Mouse (Mus musculus): ENCODE measurements around the gene Etl4. TPM values are rescaled to one million over a fixed set of nuclear protein-coding genes. Genes with fewer than 3 reads are reported as not detected.

Gene Etl4
- polyA plus RNA-seq, 1 experiment from 2014 or later: 34.4 TPM

DNA sequence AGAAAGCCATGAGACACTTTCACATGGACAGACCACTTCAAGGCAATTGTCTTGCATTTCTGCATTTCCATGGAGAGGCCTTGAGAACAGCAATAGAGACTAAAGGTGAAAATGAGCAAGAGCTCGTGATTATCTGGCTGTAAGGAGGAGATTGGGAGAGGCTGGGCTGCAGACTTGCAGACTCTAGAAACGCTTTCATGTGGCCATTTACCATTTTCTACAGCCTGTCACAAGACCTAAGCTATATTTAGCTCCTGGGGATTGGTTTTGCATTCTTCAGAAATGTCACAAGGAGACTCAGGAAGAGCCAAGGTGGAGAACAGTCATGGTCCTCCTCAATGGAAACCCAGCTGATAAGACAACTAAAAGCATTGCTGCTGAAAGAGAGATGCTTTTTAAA, 801.4 kb downstream of the Etl4 start:
- H3K9ac ChIP-seq (ENCODE audit: low read length): no peak overlapping the region
- no peaks in the 10 kb centered on the region for H3K27me3 ChIP-seq (ENCODE audit: control insufficient read depth, insufficient read depth, low read length)
- H3K4me3 ChIP-seq (ENCODE audit: low read depth, low read length): no peak overlapping the region
- no peaks in the 10 kb centered on the region for H3K36me3 ChIP-seq (ENCODE audit: control insufficient read depth, insufficient read depth, low read length)
- WGBS: 71% methylated on average over 2 of the region's 2 CpGs
- ATAC-seq (replicated peaks; ENCODE audit: low FRiP score) (no peak), DNase-seq (ENCODE audit: low spot score) (no peak)
- H3K4me1 ChIP-seq (replicated peaks; ENCODE audit: control insufficient read depth, insufficient read depth, low read length): no peaks in the 10 kb centered on the region
- no peak overlapping the region for H3K4me2 ChIP-seq (ENCODE audit: low read depth, low read length, severe bottlenecking)
- no peak overlapping the region for H3K27ac ChIP-seq (ENCODE audit: low read depth, low read length)
- H3K9me3 ChIP-seq (ENCODE audit: control insufficient read depth, low read length): no peaks in the 10 kb centered on the region

DNA sequence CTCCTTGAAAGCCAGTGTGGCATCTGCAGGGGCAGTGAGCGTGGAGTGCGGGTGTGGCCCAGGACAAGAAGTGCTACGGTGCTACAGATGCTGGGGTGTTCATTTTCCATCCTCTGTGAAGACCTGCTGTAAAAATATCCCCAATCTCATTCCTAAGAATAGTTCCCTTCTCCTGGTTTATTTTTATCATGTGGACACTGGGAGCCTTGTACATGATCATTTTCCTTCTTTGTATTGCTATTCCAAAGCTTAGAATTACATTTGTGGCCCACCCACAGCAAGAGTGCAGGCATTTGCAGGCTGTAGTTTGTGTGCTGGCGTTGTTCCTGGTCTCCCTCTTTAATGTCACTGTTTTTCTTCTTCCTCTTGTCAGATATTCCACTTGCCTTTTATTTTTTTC, 809.5 kb downstream of the Etl4 start:
- no peak overlapping the region for H3K9ac ChIP-seq (ENCODE audit: low read length)
- 90% methylated on average over 4 of the region's 4 CpGs for WGBS
- no peaks in the 10 kb centered on the region for H3K9me3 ChIP-seq (ENCODE audit: control insufficient read depth, low read length)
- no peaks in the 10 kb centered on the region for H3K27me3 ChIP-seq (ENCODE audit: control insufficient read depth, insufficient read depth, low read length)
- H3K27ac ChIP-seq (ENCODE audit: low read depth, low read length): no peak overlapping the region
- H3K36me3 ChIP-seq (ENCODE audit: control insufficient read depth, insufficient read depth, low read length): no peaks in the 10 kb centered on the region
- H3K4me2 ChIP-seq (ENCODE audit: low read depth, low read length, severe bottlenecking): no peak overlapping the region
- DNase-seq (ENCODE audit: low spot score) (no peak), ATAC-seq (replicated peaks; ENCODE audit: low FRiP score) (no peak)
- H3K4me3 ChIP-seq (ENCODE audit: low read depth, low read length): no peak overlapping the region
- 0 out of 2 replicates have a peak, but pooled peaks cover 4% of the 10 kb centered on the region for H3K4me1 ChIP-seq (replicated peaks; ENCODE audit: control insufficient read depth, insufficient read depth, low read length)

DNA sequence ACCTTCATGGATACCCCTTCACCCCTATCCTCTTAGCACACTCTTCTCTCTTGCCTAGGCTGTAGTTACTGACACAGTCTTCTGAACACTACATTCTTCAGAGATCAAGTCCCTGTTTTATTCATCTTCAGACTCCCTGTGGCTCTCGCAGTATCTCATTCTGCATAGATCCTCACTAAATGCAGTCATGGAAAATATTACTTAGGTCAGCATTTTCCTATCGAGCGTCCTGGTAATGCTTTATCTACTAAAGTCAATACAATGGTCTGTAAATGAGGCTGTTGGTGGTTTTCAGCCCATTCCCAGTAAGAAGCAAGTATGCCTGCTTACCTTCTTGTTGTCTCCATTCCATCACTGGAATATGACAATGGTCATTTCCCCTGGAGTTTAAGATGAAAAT, 811.5 kb downstream of the Etl4 start:
- H3K4me2 ChIP-seq (ENCODE audit: low read depth, low read length, severe bottlenecking): no peak overlapping the region
- H3K9ac ChIP-seq (ENCODE audit: low read length): no peak overlapping the region
- 0 out of 2 replicates have a peak, but pooled peaks cover 4% of the 10 kb centered on the region for H3K4me1 ChIP-seq (replicated peaks; ENCODE audit: control insufficient read depth, insufficient read depth, low read length)
- WGBS: 94% methylated on average over 3 of the region's 3 CpGs
- H3K9me3 ChIP-seq (ENCODE audit: control insufficient read depth, low read length): no peaks in the 10 kb centered on the region
- no peaks in the 10 kb centered on the region for H3K27me3 ChIP-seq (ENCODE audit: control insufficient read depth, insufficient read depth, low read length)
- H3K4me3 ChIP-seq (ENCODE audit: low read depth, low read length): no peak overlapping the region
- H3K36me3 ChIP-seq (ENCODE audit: control insufficient read depth, insufficient read depth, low read length): no peaks in the 10 kb centered on the region
- DNase-seq (ENCODE audit: low spot score) (no peak), ATAC-seq (replicated peaks; ENCODE audit: low FRiP score) (no peak)
- no peak overlapping the region for H3K27ac ChIP-seq (ENCODE audit: low read depth, low read length)

DNA sequence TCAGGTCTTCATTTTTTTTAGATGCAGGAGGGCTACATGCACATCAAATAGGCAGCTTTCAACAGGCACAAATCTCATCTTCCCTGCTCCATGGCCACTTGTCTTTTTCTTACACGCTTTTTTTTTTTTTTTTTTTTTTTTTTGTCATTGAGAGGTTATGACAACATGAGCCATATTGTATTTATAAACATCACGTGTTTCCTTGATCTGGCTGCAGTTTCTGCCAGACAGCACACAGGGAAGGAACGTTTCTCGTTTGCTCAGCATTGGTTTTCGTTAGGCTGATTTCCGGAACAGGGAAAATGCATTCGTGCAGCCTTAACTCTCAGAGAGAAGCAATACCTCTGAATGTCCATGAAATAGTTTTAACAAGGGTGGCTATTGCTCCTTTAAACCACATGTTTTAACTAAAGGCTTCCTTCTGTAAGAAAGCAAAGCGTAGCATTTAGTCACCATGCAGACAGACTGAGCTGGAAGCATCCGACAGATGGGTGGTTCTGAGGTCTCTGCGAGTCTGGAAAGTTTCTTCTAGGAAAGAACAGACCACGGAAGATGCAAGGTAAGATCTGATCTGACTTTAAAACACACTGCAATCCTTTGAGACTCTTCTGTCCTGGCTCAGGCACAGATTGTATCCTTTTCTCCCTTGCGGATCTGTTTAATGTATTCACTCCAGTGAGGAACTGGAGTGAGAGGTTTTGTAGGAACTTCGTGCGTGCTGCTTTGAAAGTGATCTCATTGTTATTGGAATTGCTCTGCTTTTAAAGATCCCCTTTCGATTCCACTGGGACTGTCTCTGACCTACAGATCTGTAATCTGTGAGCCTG, 812.8 kb downstream of the Etl4 start:
- H3K9ac ChIP-seq (ENCODE audit: low read length): peak overlapping the region; percentile 4; the same call in 1 of the 2 replicates
- H3K4me1 ChIP-seq (replicated peaks; ENCODE audit: control insufficient read depth, insufficient read depth, low read length): 0 out of 2 replicates have a peak, but pooled peaks cover 4% of the 10 kb centered on the region
- H3K9me3 ChIP-seq (ENCODE audit: control insufficient read depth, low read length): no peaks in the 10 kb centered on the region
- H3K27me3 ChIP-seq (ENCODE audit: control insufficient read depth, insufficient read depth, low read length): no peaks in the 10 kb centered on the region
- WGBS: 30% methylated on average over 15 of the region's 15 CpGs
- H3K4me2 ChIP-seq (ENCODE audit: low read depth, low read length, severe bottlenecking): peak overlapping the region; percentile 5; the same call in 1 of the 2 replicates
- H3K27ac ChIP-seq (ENCODE audit: low read depth, low read length): no peak overlapping the region
- DNase-seq (ENCODE audit: low spot score) (no peak), ATAC-seq (replicated peaks; ENCODE audit: low FRiP score) (no peak)
- no peak overlapping the region for H3K4me3 ChIP-seq (ENCODE audit: low read depth, low read length)
- no peaks in the 10 kb centered on the region for H3K36me3 ChIP-seq (ENCODE audit: control insufficient read depth, insufficient read depth, low read length)

DNA sequence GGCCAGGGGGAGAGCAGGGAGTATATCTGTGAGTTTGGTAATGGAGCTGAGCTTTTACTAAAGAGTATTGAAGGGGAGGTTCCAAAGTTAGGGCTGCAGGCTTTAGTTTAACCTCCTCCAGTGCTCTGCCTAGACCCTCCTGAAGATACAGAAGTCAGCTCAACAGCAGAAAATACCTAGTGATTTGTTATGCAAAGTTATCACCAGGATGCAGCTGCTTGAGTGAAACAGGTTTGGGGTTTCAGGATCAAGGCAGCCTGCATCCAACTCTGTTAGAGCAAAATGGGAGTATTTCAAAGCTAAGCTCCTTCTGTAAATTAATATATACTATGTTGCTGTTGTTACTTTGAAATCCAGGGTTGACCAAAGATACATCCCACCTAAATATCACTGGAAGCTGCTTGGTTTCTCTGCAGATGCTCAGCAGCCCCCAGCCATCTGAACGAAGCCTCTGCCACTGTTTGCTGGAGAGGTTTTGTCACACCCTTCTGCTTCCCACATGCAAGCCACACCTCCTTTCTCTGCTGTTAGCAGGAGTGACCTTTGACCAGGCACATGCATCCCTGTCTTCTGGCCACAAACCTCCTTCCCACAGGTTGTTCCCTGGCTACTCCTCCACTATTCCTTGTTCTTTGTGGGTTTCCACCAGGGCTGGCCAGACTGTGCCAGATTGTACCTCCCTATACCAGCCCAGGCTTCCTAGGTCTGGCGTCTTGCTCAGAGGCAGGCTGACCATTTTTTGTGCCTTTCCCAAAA, 814.6 kb downstream of the Etl4 start:
- WGBS: 42% methylated on average over 2 of the region's 2 CpGs
- Histone ChIP-seq H3K9ac (ENCODE audit: low read length) (no peak overlapping the region), H3K4me3 (ENCODE audit: low read depth, low read length) (no peak overlapping the region), H3K36me3 (ENCODE audit: control insufficient read depth, insufficient read depth, low read length) (no peaks in the 10 kb centered on the region), H3K4me2 (ENCODE audit: low read depth, low read length, severe bottlenecking) (no peak overlapping the region), H3K9me3 (ENCODE audit: control insufficient read depth, low read length) (no peaks in the 10 kb centered on the region), H3K4me1 (replicated peaks; ENCODE audit: control insufficient read depth, insufficient read depth, low read length) (0 out of 2 replicates have a peak, but pooled peaks cover 4% of the 10 kb centered on the region), H3K27me3 (ENCODE audit: control insufficient read depth, insufficient read depth, low read length) (no peaks in the 10 kb centered on the region), H3K27ac (ENCODE audit: low read depth, low read length) (no peak overlapping the region)
- DNase-seq (ENCODE audit: low spot score): no peak
- no peak for ATAC-seq (replicated peaks; ENCODE audit: low FRiP score)

DNA sequence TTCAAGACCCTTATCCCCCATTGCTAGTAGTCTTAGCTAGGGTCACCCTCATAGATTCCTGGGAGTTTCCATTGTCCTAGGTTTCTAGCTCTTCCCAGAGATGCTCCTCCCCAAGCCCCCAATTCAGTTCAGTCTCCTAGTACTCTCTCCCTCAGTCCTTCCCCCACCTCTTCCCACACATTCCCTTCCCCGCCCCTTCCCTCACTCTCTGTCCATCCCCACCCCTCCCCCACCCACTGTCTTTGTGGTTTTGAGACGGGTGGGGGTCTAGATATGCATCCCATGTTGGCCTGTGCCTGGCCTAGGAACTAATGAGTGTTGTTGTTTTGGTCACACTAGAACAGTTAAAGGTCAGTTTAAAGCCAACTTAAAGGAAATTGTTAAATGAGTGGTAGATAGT, 817.4 kb downstream of the Etl4 start:
- Histone ChIP-seq H3K9ac (ENCODE audit: low read length) (no peak overlapping the region), H3K36me3 (ENCODE audit: control insufficient read depth, insufficient read depth, low read length) (no peaks in the 10 kb centered on the region), H3K27me3 (ENCODE audit: control insufficient read depth, insufficient read depth, low read length) (no peaks in the 10 kb centered on the region), H3K4me3 (ENCODE audit: low read depth, low read length) (no peak overlapping the region), H3K4me2 (ENCODE audit: low read depth, low read length, severe bottlenecking) (no peak overlapping the region), H3K27ac (ENCODE audit: low read depth, low read length) (no peak overlapping the region), H3K4me1 (replicated peaks; ENCODE audit: control insufficient read depth, insufficient read depth, low read length) (0 out of 2 replicates have a peak, but pooled peaks cover 4% of the 10 kb centered on the region), H3K9me3 (ENCODE audit: control insufficient read depth, low read length) (no peaks in the 10 kb centered on the region)
- DNase-seq (ENCODE audit: low spot score) (no peak), ATAC-seq (replicated peaks; ENCODE audit: low FRiP score) (no peak)
- 53% methylated on average over 2 of the region's 2 CpGs for WGBS

DNA sequence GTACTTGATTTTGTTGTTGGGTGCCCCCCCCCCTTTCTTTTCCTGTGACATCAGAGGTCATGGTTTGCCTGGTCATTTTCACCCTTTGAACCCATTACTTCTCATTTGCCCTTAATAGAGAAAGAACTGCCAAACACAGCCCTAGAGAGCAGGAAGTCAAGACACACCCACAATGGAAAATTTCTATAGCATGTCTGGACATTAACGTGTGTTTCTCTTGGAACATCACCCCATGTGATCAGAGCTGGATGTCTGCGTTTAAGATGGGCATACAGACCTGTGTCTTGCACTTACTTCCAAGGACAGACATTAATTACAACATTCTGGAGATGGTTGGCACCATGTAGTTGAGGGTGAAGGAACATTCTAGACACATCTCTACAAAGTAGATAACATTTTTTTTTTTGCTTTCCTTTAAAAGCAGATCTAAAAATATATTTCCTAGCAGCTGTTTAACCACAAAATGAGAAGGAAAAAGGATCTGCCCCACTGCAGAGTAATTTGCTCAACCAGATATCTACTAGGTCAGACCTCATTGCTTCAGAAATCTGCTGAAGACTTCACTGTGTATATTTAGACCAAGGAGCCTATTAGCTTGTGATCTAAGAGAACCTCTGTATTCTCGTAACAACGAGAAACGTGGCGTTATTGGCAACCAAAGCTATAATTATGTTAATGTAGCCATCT, 818.3 kb downstream of the Etl4 start:
- H3K36me3 ChIP-seq (ENCODE audit: control insufficient read depth, insufficient read depth, low read length): no peaks in the 10 kb centered on the region
- DNase-seq (ENCODE audit: low spot score) (no peak), ATAC-seq (replicated peaks; ENCODE audit: low FRiP score) (no peak)
- 0 out of 2 replicates have a peak, but pooled peaks cover 1% of the 10 kb centered on the region for H3K4me1 ChIP-seq (replicated peaks; ENCODE audit: control insufficient read depth, insufficient read depth, low read length)
- H3K4me3 ChIP-seq (ENCODE audit: low read depth, low read length): no peak overlapping the region
- H3K27ac ChIP-seq (ENCODE audit: low read depth, low read length): no peak overlapping the region
- H3K9me3 ChIP-seq (ENCODE audit: control insufficient read depth, low read length): no peaks in the 10 kb centered on the region
- H3K9ac ChIP-seq (ENCODE audit: low read length): no peak overlapping the region
- no peak overlapping the region for H3K4me2 ChIP-seq (ENCODE audit: low read depth, low read length, severe bottlenecking)
- WGBS: 92% methylated on average over 6 of the region's 6 CpGs
- H3K27me3 ChIP-seq (ENCODE audit: control insufficient read depth, insufficient read depth, low read length): no peaks in the 10 kb centered on the region

DNA sequence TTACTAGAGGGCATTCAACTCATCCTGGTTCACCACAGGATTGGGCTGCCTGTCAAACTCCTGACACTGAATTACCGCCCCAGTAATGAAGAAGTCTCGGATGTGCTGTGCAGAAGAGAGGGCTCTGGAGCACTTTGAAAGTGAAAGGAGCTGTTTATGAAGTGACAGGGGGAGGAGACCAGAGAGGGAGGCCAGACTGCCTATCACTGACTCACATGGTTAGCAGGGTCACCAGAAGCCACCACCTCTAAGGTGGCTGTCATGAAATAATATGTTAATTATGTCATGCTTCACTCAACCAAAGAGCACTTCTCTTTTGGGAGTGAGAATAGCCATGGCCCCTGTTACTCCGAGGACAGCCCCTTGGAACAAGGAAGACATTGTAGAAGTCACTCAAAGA, 825.9 kb downstream of the Etl4 start:
- ATAC-seq (replicated peaks; ENCODE audit: low FRiP score) (peak; percentile 42; the same call in 1 of the 2 replicates), DNase-seq (ENCODE audit: low spot score) (no peak)
- no peak overlapping the region for H3K27ac ChIP-seq (ENCODE audit: low read depth, low read length)
- H3K9me3 ChIP-seq (ENCODE audit: control insufficient read depth, low read length): no peaks in the 10 kb centered on the region
- WGBS: 40% methylated on average over 3 of the region's 3 CpGs
- no peak overlapping the region for H3K9ac ChIP-seq (ENCODE audit: low read length)
- H3K27me3 ChIP-seq (ENCODE audit: control insufficient read depth, insufficient read depth, low read length): no peaks in the 10 kb centered on the region
- 0 out of 2 replicates have a peak, but pooled peaks cover 2% of the 10 kb centered on the region for H3K4me1 ChIP-seq (replicated peaks; ENCODE audit: control insufficient read depth, insufficient read depth, low read length)
- no peaks in the 10 kb centered on the region for H3K36me3 ChIP-seq (ENCODE audit: control insufficient read depth, insufficient read depth, low read length)
- no peak overlapping the region for H3K4me3 ChIP-seq (ENCODE audit: low read depth, low read length)
- H3K4me2 ChIP-seq (ENCODE audit: low read depth, low read length, severe bottlenecking): no peak overlapping the region

All from forebrain, embryonic 11.5 days (tissue).